9 mouse cellular contexts compared by ENCODE assay signal in genomic region chr17:72857677-72858633, GRCm38 (mm10). TPM values are rescaled to one million over a fixed set of nuclear protein-coding genes. Genes with fewer than 3 reads are reported as not detected.
DNase-seq lines count a peak whose midpoint lies in the region; ATAC-seq and TF ChIP-seq lines count a peak whose summit lies in the region.
"Had no signal": no experiment of that assay in that cellular context is flagged by ENCODE, and none has a peak within 500 bp of the region (broad histone marks: within the 10 kb centered on the region; RNA-seq: fewer than 3 reads in every experiment).

No protein-coding gene starts in this region.

- no peaks in the 10 kb centered on the region for H3K27me3 ChIP-seq in kidney, embryonic 14.5 days (ENCODE audit: control insufficient read depth, insufficient read depth, low read length)
- no peaks in the 10 kb centered on the region for H3K27me3 ChIP-seq in limb, embryonic 15.5 days
- no peaks in the 10 kb centered on the region for H3K27me3 ChIP-seq in myocyte (ENCODE audit: control insufficient read depth, insufficient read depth, insufficient read length)
- H3K27me3 ChIP-seq in splenic B cell, adult 2 months (ENCODE audit: control insufficient read depth, insufficient read depth, low read length, poor library complexity, severe bottlenecking), result no peaks in the 10 kb centered on the region
- H3K27me3 ChIP-seq: megakaryocyte, embryonic 14.5 days had no signal

- TF ChIP-seq POLR2A in myocyte (IDR thresholded peaks at IDR 0.05; ENCODE audit: insufficient read length, low read depth), result no peak

- H3K4me1 ChIP-seq in kidney, embryonic 14.5 days (ENCODE audit: control insufficient read depth, insufficient read depth, low read length), result no peaks in the 10 kb centered on the region
- peaks cover 6% of the 10 kb centered on the region; the same call in 1 of the 2 replicates for H3K4me1 ChIP-seq in limb, embryonic 15.5 days

- no peaks in the 10 kb centered on the region for H3K79me2 ChIP-seq in myocyte (ENCODE audit: control insufficient read depth, insufficient read depth)

- intact Hi-C loops in gastrocnemius, postnatal 14 days (cut with DNase I; ENCODE audit: low total_unique reads), result no loop called here

- no peaks in the 10 kb centered on the region for H3K9me3 ChIP-seq in kidney, embryonic 14.5 days (ENCODE audit: control insufficient read depth, low read length)
- H3K9me3 ChIP-seq in limb, embryonic 15.5 days, result no peaks in the 10 kb centered on the region
- H3K9me3 ChIP-seq: megakaryocyte, embryonic 14.5 days had no signal

- DNase-seq in urinary bladder, postnatal 14 days (ENCODE audit: low spot score), result peak; percentile 61
- DNase-seq in urinary bladder, adult 2 months (ENCODE audit: low spot score), result no peak
- peak; percentile 53 to 72 for DNase-seq in cerebellum, postnatal 4 days (ENCODE audit: low spot score in 2 of 2)
- peak; percentile 46 for DNase-seq in gastrocnemius, postnatal 14 days
- peak; percentile 86 for DNase-seq in splenic B cell, adult 2 months (ENCODE audit: low read depth, low spot score)

- no peak overlapping the region for H3K27ac ChIP-seq in kidney, embryonic 14.5 days (ENCODE audit: low read depth, low read length)
- peak overlapping the region; percentile 47; the same call in 1 of the 2 replicates for H3K27ac ChIP-seq in limb, embryonic 15.5 days

- no peak overlapping the region for H3K9ac ChIP-seq in kidney, embryonic 14.5 days (ENCODE audit: low read depth, low read length)
- H3K9ac ChIP-seq in limb, embryonic 15.5 days, result no peak overlapping the region

- peak; percentile 45; the same call in 1 of the 2 replicates for ATAC-seq in kidney, embryonic 14.5 days (ENCODE audit: low FRiP score, low TSS enrichment)
- no peak for ATAC-seq in limb, embryonic 15.5 days (ENCODE audit: insufficient number of reproducible peaks, low FRiP score, low TSS enrichment, low read depth)

- WGBS in kidney, embryonic 14.5 days, result 54% methylated on average over 13 of the region's 13 CpGs
- WGBS in limb, embryonic 15.5 days, result 55% methylated on average over 13 of the region's 13 CpGs

- no peak overlapping the region for H3K4me3 ChIP-seq in kidney, embryonic 14.5 days (ENCODE audit: low read length)
- no peak overlapping the region for H3K4me3 ChIP-seq in limb, embryonic 15.5 days
- H3K4me3 ChIP-seq in myocyte, result no peak overlapping the region
- H3K4me3 ChIP-seq: megakaryocyte, embryonic 14.5 days had no signal

- no peak overlapping the region for H3K4me2 ChIP-seq in kidney, embryonic 14.5 days (replicated peaks; ENCODE audit: low read depth, low read length)
- no peak overlapping the region for H3K4me2 ChIP-seq in limb, embryonic 15.5 days
- no peak overlapping the region for H3K4me2 ChIP-seq in myocyte (ENCODE audit: low read depth)

- no peaks in the 10 kb centered on the region for H3K36me3 ChIP-seq in kidney, embryonic 14.5 days (ENCODE audit: control insufficient read depth, insufficient read depth, low read length)
- H3K36me3 ChIP-seq in limb, embryonic 15.5 days, result peaks cover 3% of the 10 kb centered on the region; the same call in 1 of the 2 replicates
- no peaks in the 10 kb centered on the region for H3K36me3 ChIP-seq in myocyte (ENCODE audit: control insufficient read depth, insufficient read depth)
- H3K36me3 ChIP-seq in splenic B cell, adult 2 months (ENCODE audit: control insufficient read depth, insufficient read depth, low read length, poor library complexity, severe bottlenecking), result no peaks in the 10 kb centered on the region

- no peak overlapping the region for H3ac ChIP-seq in myocyte (ENCODE audit: control insufficient read depth, insufficient read length)

TF ChIP-seq in myocyte, 11 proteins besides CTCF, POLR2A, EP300 and RAD21:
- TF ChIP-seq E2F4 (IDR thresholded peaks at IDR 0.05; ENCODE audit: insufficient read depth) (no peak), POLR2AphosphoS2 (IDR thresholded peaks at IDR 0.05; ENCODE audit: insufficient read length, low read depth) (peak; percentile 59)

RNA-seq across cellular contexts. Expression of gene Ypel5, which starts 21.7 kb away (rescaled TPM):
- polyA plus RNA-seq in urinary bladder, adult 2 months (2012; rRNA removed), result 55.2 and 59.0 TPM in 2 replicates
- total RNA-seq in gastrocnemius, postnatal 14 days (2021), result 10 to 100 TPM; 21.5 to 23.7 TPM
- polyA plus RNA-seq in kidney, embryonic 14.5 days (2014; fragmentation: Nextera tagmentation; extraction: Ambion mirVana), result 42.5 and 43.5 TPM in 2 replicates
- 61.6 and 62.1 TPM in 2 replicates for polyA plus RNA-seq in limb, embryonic 15.5 days (2015; fragmentation: Nextera tagmentation; extraction: Ambion mirVana)
- 23.9 TPM for polyA plus RNA-seq in myocyte (2012; fragmentation: generic; extraction: Trizol)
